Mouse (Mus musculus) lung, postnatal 0 days (tissue): ENCODE results near the gene Nacc2.

Experiments
- CTCF ChIP-seq: IDR thresholded peaks from 2 replicates; pipeline ENCODE4 v1.5.1; 2016; ENCODE audit warnings: antibody characterized with exemption, mild to moderate bottlenecking
- EP300 ChIP-seq: IDR thresholded peaks from 2 replicates; pipeline ENCODE4 v1.6.1; 2016; ENCODE audit warnings: antibody characterized with exemption, mild to moderate bottlenecking, control low read depth

DNA sequence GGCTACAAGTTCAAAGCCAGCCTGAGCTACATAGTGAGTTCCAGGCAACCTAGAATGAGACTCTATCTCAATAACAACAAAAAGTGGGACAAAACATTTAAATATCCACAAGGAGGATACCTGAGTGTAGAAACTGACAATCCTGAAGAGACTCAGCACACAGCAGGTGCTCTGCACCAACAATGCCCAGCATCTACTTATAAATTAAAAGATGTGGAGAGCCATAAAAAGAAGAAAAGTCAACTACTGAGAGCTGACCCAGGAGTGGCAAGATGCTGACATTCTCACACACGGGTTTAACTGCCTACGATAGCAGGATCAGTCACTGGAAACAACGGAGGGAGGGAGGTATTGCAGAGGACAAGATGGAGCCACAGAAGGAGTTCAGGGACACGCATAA lies 43.6 kb downstream of the Nacc2 start:
- TF ChIP-seq CTCF (no peak), EP300 (no peak)
